Mouse (Mus musculus): Measurements from ENCODE around the gene Tmem95.
A peak's percentile ranks its signal among the peaks of the same experiment; 100 is the strongest.

Tmem95 gene

DNA sequence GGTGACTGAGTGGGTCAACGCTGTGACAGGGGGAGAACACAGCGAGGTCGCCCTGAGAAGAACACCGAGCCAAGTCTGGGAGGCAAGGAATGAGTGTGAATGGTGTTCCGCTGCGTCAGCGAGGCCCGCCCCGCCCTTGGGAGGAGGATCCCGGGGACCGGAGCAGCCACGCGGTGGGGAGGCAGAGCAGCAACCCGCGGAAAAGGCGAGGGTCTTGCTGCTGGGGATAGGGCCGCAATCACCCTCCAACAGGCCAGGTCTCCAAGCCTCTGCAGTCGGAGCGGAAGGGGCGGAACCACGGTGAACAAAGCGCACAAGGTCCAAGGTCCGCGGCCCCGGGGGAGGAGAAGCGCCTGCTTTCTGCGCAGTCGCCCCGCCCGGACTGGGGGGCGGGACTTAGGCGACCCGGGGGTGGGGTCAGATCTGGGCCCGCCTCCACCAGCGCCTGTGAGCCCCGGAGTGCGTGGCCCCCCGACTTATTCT, 31.6 kb downstream of the Tmem95 start, which contains the start of gene Plscr3:
Plscr3 (plus strand) TSS at position 179 of the 483 bp plus-strand sequence.
- DNase-seq, result peak; percentile 95

DNA sequence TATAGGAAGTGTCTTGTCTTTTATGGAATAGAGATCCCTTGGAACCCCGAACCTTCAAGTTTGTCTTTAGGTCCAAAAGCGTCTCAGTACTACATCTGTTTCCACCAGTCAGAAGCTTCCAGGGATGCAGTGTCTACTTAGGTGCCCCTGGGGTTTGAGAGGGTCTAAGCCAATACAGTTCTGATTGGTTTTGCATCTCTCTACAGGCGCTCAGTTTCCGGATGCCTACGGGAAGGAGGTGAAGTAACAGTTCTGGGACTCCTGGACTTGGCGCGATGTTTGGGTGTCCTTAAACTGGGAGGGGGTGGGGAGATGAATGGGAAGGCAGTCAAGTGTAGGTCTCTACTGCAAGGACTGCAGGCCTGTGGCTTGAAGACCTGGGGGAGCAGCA, 39.1 kb downstream of the Tmem95 start:
- DNase-seq, result no peak

DNA sequence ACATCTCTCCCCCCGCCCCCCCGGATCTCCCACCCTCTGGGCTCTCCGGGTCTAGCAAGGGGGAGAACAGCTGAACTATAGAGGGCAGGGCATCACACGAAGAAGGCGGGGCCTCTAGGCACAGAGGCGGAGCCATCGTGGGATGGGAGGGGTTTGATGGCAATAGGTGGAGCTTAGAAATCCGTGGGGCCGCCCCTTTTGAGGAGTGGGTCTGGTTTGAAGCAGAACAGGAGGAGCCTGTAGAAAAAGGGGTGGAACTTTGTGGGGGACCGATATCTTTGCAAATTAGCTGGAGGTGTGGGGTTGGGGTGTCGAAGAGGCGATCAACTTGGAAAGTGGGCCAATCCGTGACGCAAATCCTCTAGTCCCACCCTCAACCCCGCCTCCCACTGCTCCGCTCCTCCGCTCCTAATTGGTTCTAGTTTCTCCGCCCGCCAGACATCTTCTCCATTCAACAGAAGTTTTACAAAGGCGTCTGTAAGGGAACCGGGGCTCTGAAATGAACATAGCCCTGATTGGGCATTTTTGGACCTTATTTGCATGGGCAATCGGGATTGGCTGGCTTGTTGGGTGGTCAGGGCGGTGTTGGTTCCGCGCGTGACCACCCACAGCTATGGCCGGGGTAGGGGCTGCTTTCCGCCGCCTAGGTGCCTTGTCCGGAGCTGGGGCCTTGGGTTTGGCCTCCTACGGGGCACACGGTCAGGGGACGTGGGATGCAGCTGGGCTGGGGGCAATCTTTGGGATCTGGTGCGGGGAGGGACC, 39.7 kb downstream of the Tmem95 start, which contains the start of gene Tmem256:
Tmem256 (plus strand) TSS at position 563 of the 762 bp plus-strand sequence.
- peak; percentile 98 for DNase-seq

DNA sequence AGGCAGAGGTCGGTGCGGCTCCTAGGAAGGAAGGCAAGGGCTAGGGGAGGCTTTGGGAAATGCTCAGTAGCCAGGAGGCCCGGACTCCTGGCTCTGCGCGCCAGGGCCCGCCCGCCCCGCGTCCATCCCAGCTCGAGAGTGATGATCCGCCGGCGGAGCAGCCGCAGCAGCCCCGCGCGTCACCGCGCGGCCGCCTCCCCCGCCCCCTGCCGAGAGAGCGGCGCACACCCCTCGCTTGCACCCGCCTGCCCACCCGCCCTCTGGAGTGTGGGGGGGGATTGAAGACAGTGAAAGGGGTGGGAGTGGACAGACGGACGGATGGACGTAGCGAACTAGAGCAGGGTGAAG, 40.2 kb downstream of the Tmem95 start, which contains the start of gene Nlgn2:
Nlgn2 (minus strand) TSS at position 181 of the 348 bp plus-strand sequence.
- DNase-seq, result no peak

GRCm38 (mm10) chr11:69836703-69837576, 40.9 kb downstream of the Tmem95 start:
- DNase-seq, result peak; percentile 50

- DNase-seq, result no peak
Observed at GRCm38 (mm10) chr11:69835966-69836335, 41.9 kb downstream of the Tmem95 start.

DNA sequence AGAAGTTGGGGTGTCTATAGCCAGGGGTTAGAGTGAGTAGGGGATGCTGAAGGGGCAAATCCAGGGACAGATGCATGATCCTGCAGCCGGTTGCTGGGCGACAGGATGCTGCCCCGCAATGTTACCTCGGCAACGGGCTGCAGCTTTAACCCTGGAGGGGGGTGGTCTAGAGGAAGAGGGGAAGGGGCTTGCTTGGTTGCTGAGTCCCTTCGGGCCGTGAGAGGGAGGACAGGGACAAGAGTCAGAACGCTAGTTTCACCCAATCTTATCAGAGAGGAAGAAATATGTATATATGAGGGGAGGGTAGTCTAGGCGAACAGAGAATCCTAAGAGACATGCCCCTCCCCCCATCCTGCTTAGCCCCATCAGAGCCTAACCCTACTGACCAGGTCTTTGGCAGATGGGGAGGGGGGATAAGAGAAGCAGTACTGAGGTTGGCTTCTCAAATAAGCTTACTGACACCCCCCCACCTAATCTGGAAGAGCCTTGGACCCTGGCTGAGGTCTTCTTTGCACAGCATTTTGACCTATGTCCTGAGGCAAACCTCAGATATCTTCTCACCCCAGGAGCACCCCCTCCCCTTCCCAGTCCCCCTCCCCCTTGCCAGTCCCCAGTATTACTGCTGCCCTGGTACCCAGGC, 42.4 kb downstream of the Tmem95 start:
- no peak for DNase-seq

DNA sequence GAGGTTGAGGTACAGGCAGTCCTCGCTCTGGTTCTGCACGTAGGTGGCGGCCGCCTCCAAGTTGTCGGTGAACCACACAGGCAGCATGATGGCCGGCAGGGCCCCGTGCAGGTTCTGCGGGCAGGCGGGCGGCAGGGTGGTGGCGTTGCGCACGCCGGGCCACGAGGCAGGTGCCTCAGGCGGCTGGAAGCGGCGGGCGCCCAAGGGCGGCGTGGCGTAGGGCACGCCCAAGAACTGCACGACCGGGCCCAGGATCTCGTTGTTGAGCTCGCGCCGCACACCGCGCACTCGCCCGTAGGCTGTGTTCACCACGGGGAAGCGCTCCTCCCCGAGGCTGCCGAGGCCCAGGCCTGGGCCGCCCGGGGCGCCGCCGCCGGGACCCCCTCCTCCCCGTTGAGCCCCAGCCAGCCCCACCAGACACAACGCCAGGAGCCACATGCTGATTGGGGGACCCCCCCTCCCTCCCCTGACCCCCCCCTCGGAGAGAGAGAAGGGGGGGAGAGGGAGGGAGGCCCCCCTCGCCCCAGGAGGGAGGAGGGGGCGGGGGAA, 43.7 kb downstream of the Tmem95 start:
- DNase-seq, result no peak

- no peak for DNase-seq
Observed at GRCm38 (mm10) chr11:69833554-69833953, 44.3 kb downstream of the Tmem95 start.

DNA sequence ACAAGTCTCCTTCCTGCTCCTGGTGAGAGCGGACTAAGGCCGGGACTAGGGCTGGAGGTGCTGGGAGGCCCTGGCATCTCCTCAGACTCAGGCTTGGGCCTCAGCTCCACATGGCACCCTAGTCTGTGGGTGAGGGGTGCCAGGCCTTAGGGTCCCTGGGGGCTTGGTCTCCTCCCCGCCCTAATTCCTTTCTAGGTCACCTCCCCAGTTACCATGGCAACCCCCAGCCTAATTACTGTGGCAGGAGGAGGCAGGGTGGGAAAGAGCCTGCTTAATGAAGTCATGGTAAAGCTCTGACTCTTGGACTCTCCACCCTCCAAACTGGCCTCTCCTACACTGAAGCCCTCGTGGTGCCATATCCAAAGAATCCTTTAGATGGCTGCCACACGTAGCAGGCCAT, 49.0 kb downstream of the Tmem95 start:
- no peak for DNase-seq
